Mouse (Mus musculus): ENCODE measurements around the gene Ssr1.

Gene Ssr1

GRCm38 (mm10) chr13:37993704-37994404 lies at the start of gene Ssr1:
Ssr1 (minus strand) TSS chr13:37994217.
- DNase-seq (ENCODE audit: low read depth in 2 of 2, low spot score in 2 of 2), result peak; percentile 91 to 92

GRCm38 (mm10) chr13:38037811-38038210 lies 43.8 kb upstream of the Ssr1 start:
- DNase-seq (ENCODE audit: low read depth in 2 of 2, low spot score in 2 of 2), result peak; percentile 47 to 59

- DNase-seq (ENCODE audit: low read depth in 2 of 2, low spot score in 2 of 2), result peak; percentile 94 to 97
These were observed 43.1 kb upstream of the Ssr1 start, which contains the start of gene Cage1 for GRCm38 (mm10) chr13:38037044-38037687. Cage1 (minus strand) TSS chr13:38037069.

- peak in 1 of 2 experiments; percentile 4 for DNase-seq (ENCODE audit: low read depth in 2 of 2, low spot score in 2 of 2)
These were observed 42.5 kb upstream of the Ssr1 start, which contains the start of gene Riok1 for GRCm38 (mm10) chr13:38036343-38037043. Riok1 (plus strand) TSS chr13:38036995.

- DNase-seq (ENCODE audit: low read depth in 2 of 2, low spot score in 2 of 2), result no peak
These were observed 34.4 kb upstream of the Ssr1 start for GRCm38 (mm10) chr13:38028407-38028806.

GRCm38 (mm10) chr13:38027618-38028248 lies 33.7 kb upstream of the Ssr1 start:
- no peak for DNase-seq (ENCODE audit: low read depth in 2 of 2, low spot score in 2 of 2)

GRCm38 (mm10) chr13:38025874-38026273 lies 31.9 kb upstream of the Ssr1 start:
- DNase-seq (ENCODE audit: low read depth in 2 of 2, low spot score in 2 of 2), result peak in 1 of 2 experiments; percentile 20

- DNase-seq (ENCODE audit: low read depth in 2 of 2, low spot score in 2 of 2), result no peak
These were observed 24.8 kb upstream of the Ssr1 start for GRCm38 (mm10) chr13:38018791-38019190.

- DNase-seq (ENCODE audit: low read depth in 2 of 2, low spot score in 2 of 2), result no peak
These were observed 21.6 kb upstream of the Ssr1 start for GRCm38 (mm10) chr13:38015591-38015990.

GRCm38 (mm10) chr13:38012436-38012835 lies 18.4 kb upstream of the Ssr1 start:
- no peak for DNase-seq (ENCODE audit: low read depth in 2 of 2, low spot score in 2 of 2)

GRCm38 (mm10) chr13:38010444-38010910 lies 16.5 kb upstream of the Ssr1 start:
- DNase-seq (ENCODE audit: low read depth in 2 of 2, low spot score in 2 of 2), result peak; percentile 21 to 24

- DNase-seq (ENCODE audit: low read depth in 2 of 2, low spot score in 2 of 2), result peak in 1 of 2 experiments; percentile 1
These were observed 15.8 kb upstream of the Ssr1 start for GRCm38 (mm10) chr13:38009721-38010408.

GRCm38 (mm10) chr13:38007972-38008371 lies 14.0 kb upstream of the Ssr1 start:
- no peak for DNase-seq (ENCODE audit: low read depth in 2 of 2, low spot score in 2 of 2)

- no peak for DNase-seq (ENCODE audit: low read depth in 2 of 2, low spot score in 2 of 2)
These were observed 8.4 kb upstream of the Ssr1 start for GRCm38 (mm10) chr13:38002461-38002860.

- no peak for DNase-seq (ENCODE audit: low read depth in 2 of 2, low spot score in 2 of 2)
These were observed 5.7 kb upstream of the Ssr1 start for GRCm38 (mm10) chr13:37999713-38000112.

GRCm38 (mm10) chr13:37994405-37994749 lies 360 bp upstream of the Ssr1 start:
- DNase-seq (ENCODE audit: low read depth in 2 of 2, low spot score in 2 of 2), result no peak

GRCm38 (mm10) chr13:37993376-37993703 lies 677 bp downstream of the Ssr1 start:
- DNase-seq (ENCODE audit: low read depth in 2 of 2, low spot score in 2 of 2), result no peak

- no peak for DNase-seq (ENCODE audit: low read depth in 2 of 2, low spot score in 2 of 2)
These were observed 1.2 kb downstream of the Ssr1 start for GRCm38 (mm10) chr13:37992638-37993371.

GRCm38 (mm10) chr13:37989701-37990100 lies 4.3 kb downstream of the Ssr1 start:
- no peak for DNase-seq (ENCODE audit: low read depth in 2 of 2, low spot score in 2 of 2)

- DNase-seq (ENCODE audit: low read depth in 2 of 2, low spot score in 2 of 2), result no peak
These were observed 7.9 kb downstream of the Ssr1 start for GRCm38 (mm10) chr13:37986166-37986565.
